Mouse (Mus musculus) midbrain, embryonic 11.5 days (tissue): ENCODE measurements around the gene Rpl36al. TPM values are rescaled to one million over a fixed set of nuclear protein-coding genes. Genes with fewer than 3 reads are reported as not detected.
A peak's percentile ranks its signal among the peaks of the same experiment; 100 is the strongest.

Source experiments
- ATAC-seq: fragments of 200-750 bp; cut with Nextera tagmentation; 2 replicates; pipeline ENCODE4 v1.8.0; 2017; ENCODE audit warnings: moderate TSS enrichment, moderate library complexity; ENCODE audit not compliant: low FRiP score
- DNase-seq: peaks from one replicate; pipeline ENCODE4 v3.0.0; 2015; ENCODE audit warnings: low spot score; ENCODE audit errors: missing footprints
- H3K27ac ChIP-seq: fragments of 300-500 bp; sonication (generic); 2 replicates; pipeline ENCODE4 v1.5.1; 2014; ENCODE audit warnings: low read depth, low read length
- H3K27me3 ChIP-seq: fragments of 300-500 bp; sonication (generic); 2 replicates; pipeline ENCODE4 v1.6.1; 2014; ENCODE audit warnings: mild to moderate bottlenecking, low read length, moderate library complexity, mixed read lengths; ENCODE audit not compliant: control insufficient read depth, insufficient read depth
- H3K36me3 ChIP-seq: fragments of 300-500 bp; sonication (generic); 2 replicates; pipeline ENCODE4 v1.6.1; 2014; ENCODE audit warnings: mild to moderate bottlenecking, low read length, moderate library complexity, mixed read lengths; ENCODE audit not compliant: control insufficient read depth, insufficient read depth
- H3K4me1 ChIP-seq: fragments of 300-500 bp; sonication (generic); 2 replicates; pipeline ENCODE4 v1.6.1; 2014; ENCODE audit warnings: low read length; ENCODE audit not compliant: control insufficient read depth, insufficient read depth
- H3K4me2 ChIP-seq: fragments of 300-500 bp; sonication (generic); 2 replicates; pipeline ENCODE4 v1.6.1; 2014; ENCODE audit warnings: mild to moderate bottlenecking, moderate library complexity
- H3K4me3 ChIP-seq: fragments of 300-500 bp; sonication (generic); 2 replicates; pipeline ENCODE4 v1.5.1; 2014; ENCODE audit warnings: low read depth, low read length
- H3K9ac ChIP-seq: fragments of 300-500 bp; sonication (generic); 2 replicates; pipeline ENCODE4 v1.6.1; 2014; ENCODE audit warnings: low read length
- H3K9me3 ChIP-seq: fragments of 300-500 bp; sonication (generic); 2 replicates; pipeline ENCODE4 v1.6.1; 2016; ENCODE audit warnings: low read length; ENCODE audit not compliant: control insufficient read depth
- WGBS: fragments of 180-500 bp; shearing (Covaris S2); extraction: QIAGEN DNeasy Blood & Tissue Kit; methylation state at CpG from one replicate; pipeline ENCODE4 v1.1.7; 2014; 5-methylcytosine and 5-hydroxymethylcytosine counted together
- polyA plus RNA-seq: library from polyadenylated mRNA; unstranded; fragments of >200 nt; fragmentation: Nextera tagmentation; extraction: Ambion mirVana; gene quantifications from 2 replicates; pipeline ENCODE4 v1.2.1, GENCODE M21; 2014

Rpl36al gene
- polyA plus RNA-seq, 1 experiment from 2014 or later: 470 TPM

- Histone ChIP-seq H3K4me2 (peak overlapping the region; percentile 98), H3K27me3 (no peaks in the 10 kb centered on the region), H3K9me3 (no peaks in the 10 kb centered on the region), H3K4me1 (peaks cover 16% of the 10 kb centered on the region), H3K27ac (peak overlapping the region; percentile 80), H3K9ac (peak overlapping the region; percentile 92), H3K4me3 (peak overlapping the region; percentile 89), H3K36me3 (peaks cover 6% of the 10 kb centered on the region; the same call in 1 of the 2 replicates)
- ATAC-seq (peak; percentile 75), DNase-seq (peak; percentile 95)
- WGBS: 3% methylated on average over 75 of the region's 86 CpGs
These were observed 736 bp upstream of the Rpl36al start for GRCm38 (mm10) chr12:69184342-69185295.

- DNase-seq (peak; percentile 77), ATAC-seq (no peak)
- Histone ChIP-seq H3K4me1 (peaks cover 13% of the 10 kb centered on the region), H3K4me2 (no peak overlapping the region), H3K9ac (no peak overlapping the region), H3K4me3 (no peak overlapping the region), H3K9me3 (no peaks in the 10 kb centered on the region), H3K36me3 (peaks cover 2% of the 10 kb centered on the region; the same call in 1 of the 2 replicates), H3K27me3 (no peaks in the 10 kb centered on the region), H3K27ac (no peak overlapping the region)
- 84% methylated on average over 4 of the region's 4 CpGs for WGBS
These were observed 2.1 kb downstream of the Rpl36al start for GRCm38 (mm10) chr12:69181800-69182199.

DNA sequence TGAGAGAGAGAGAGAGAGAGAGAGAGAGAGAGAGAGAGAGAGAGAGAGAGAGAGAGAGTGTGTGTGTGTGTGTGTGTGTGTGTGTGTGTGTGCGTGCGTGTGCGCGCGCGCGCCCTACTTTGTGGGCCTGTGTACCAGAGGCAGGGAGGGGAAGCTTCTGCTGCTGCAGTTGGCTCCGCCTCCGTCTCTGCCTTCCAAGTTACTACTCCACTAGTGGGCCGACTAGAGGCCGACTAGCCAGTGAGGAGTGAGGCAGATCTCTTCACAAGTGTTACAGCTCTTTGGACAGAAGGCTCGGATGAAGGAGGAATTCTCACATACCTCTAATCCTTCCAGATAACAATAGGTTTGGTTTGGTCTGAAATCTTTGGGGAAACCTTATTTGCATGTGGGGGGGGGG is 4.5 kb downstream of the Rpl36al start:
- DNase-seq (peak; percentile 19), ATAC-seq (no peak)
- Histone ChIP-seq H3K4me2 (no peak overlapping the region), H3K9me3 (no peaks in the 10 kb centered on the region), H3K4me1 (peaks cover 2% of the 10 kb centered on the region; the same call in 1 of the 2 replicates), H3K9ac (no peak overlapping the region), H3K36me3 (peaks cover 6% of the 10 kb centered on the region; the same call in 1 of the 2 replicates), H3K4me3 (no peak overlapping the region), H3K27ac (no peak overlapping the region), H3K27me3 (no peaks in the 10 kb centered on the region)
- WGBS: 69% methylated on average over 12 of the region's 12 CpGs

DNA sequence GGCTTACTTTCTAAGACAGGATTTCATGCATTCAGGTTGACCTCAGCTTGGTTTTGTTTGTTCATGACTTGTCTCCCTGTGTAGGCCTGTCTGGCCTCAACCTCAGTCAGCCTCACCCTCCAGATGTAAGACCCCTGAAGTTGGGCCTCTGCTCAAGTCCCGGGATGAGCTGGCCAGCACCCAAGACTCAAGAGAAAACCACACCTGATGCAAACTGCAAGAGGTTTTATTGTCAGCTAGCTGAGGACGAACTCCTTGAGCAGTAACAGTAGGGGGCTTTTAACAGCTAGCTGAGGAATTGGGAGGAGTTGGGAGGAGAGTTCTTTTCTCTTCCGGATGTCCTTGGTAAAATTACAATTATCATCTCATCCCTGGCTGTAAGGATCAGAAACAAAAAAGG is 6.4 kb downstream of the Rpl36al start:
- H3K4me1 ChIP-seq: no peaks in the 10 kb centered on the region
- H3K27me3 ChIP-seq: no peaks in the 10 kb centered on the region
- no peaks in the 10 kb centered on the region for H3K9me3 ChIP-seq
- no peak overlapping the region for H3K4me3 ChIP-seq
- H3K9ac ChIP-seq: no peak overlapping the region
- H3K27ac ChIP-seq: no peak overlapping the region
- peaks cover 6% of the 10 kb centered on the region; the same call in 1 of the 2 replicates for H3K36me3 ChIP-seq
- ATAC-seq (no peak), DNase-seq (no peak)
- 85% methylated on average over 3 of the region's 3 CpGs for WGBS
- H3K4me2 ChIP-seq: no peak overlapping the region

DNA sequence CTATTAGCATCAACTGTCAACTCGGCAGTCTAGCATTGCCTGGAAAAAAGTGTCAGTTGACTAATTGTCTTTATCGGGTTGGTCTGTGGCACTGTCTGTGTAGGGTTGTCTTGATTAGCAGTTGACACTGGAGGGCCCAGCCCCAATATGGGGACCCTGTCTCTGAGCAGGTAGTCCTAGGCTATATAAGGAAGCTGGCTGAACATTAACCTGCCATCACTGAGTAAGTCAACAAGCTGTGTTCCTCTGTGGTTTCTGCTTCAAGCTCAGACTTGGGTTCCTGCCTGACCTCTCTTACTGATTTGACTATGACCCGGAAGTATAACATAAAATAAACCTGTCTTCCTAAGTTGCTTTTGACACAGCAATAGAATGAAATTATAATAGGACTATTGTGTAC is 7.9 kb downstream of the Rpl36al start:
- no peak for ATAC-seq
- H3K9me3 ChIP-seq: no peaks in the 10 kb centered on the region
- peak; percentile 23 for DNase-seq
- peaks cover 4% of the 10 kb centered on the region; the same call in 1 of the 2 replicates for H3K36me3 ChIP-seq
- no peak overlapping the region for H3K4me3 ChIP-seq
- H3K9ac ChIP-seq: no peak overlapping the region
- H3K4me1 ChIP-seq: no peaks in the 10 kb centered on the region
- H3K27me3 ChIP-seq: no peaks in the 10 kb centered on the region
- H3K4me2 ChIP-seq: no peak overlapping the region
- WGBS: 94% methylated on average over 3 of the region's 3 CpGs
- H3K27ac ChIP-seq: no peak overlapping the region

- Histone ChIP-seq H3K9ac (no peak overlapping the region), H3K27ac (no peak overlapping the region), H3K36me3 (peaks cover 4% of the 10 kb centered on the region; the same call in 1 of the 2 replicates), H3K4me2 (no peak overlapping the region), H3K4me3 (no peak overlapping the region), H3K27me3 (no peaks in the 10 kb centered on the region), H3K9me3 (no peaks in the 10 kb centered on the region), H3K4me1 (peaks cover 4% of the 10 kb centered on the region; the same call in 1 of the 2 replicates)
- 89% methylated on average over 2 of the region's 2 CpGs for WGBS
- ATAC-seq (no peak), DNase-seq (no peak)
These were observed 12.6 kb downstream of the Rpl36al start for GRCm38 (mm10) chr12:69171307-69171706.

DNA sequence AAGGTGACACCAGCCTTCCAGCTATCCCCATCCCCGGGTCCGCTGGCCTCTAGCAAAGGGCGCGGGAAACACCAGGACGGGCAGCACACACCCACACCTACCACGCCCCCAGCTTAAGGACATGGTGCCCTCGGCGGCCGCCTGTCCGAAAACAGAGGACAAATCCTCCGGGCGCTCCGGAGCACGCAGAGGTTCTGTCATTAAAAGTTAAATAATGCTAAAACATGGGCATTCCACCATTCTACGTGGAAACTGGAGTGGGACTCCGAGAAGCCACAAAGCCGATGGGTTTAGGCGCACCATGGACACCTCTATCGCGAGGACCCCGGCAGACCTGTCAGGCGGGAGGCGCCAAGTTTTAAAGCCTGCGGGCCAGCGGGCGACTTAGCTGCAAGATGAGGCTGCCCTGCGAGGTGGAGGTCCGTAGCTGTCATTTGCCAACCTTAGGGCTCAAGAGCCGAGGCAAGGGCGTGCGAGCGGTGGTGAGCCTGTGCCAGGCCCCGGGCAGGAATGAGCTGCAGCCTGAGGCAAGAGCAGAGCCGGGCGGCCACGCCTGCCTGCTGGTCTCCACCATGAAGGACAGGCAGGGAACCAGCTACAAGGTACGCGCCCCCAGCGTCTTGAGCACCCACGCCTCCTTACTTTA is 15.3 kb downstream of the Rpl36al start, which contains the start of gene Lrr1:
Gene Lrr1 (plus strand): TSS at position 354 of the 646 bp plus-strand sequence.
- WGBS: under 1% methylated on average over 40 of the region's 40 CpGs
- H3K4me1 ChIP-seq: peaks cover 4% of the 10 kb centered on the region; the same call in 1 of the 2 replicates
- ATAC-seq (peak; percentile 98), DNase-seq (peak; percentile 98)
- H3K9me3 ChIP-seq: no peaks in the 10 kb centered on the region
- peak within 1 kb of the TSS; percentile 82 for H3K9ac ChIP-seq
- peak within 1 kb of the TSS; percentile 89 for H3K4me2 ChIP-seq
- H3K27ac ChIP-seq: peak within 1 kb of the TSS; percentile 54
- peak within 1 kb of the TSS; percentile 63 for H3K4me3 ChIP-seq
- H3K36me3 ChIP-seq: no peaks in the 10 kb centered on the region
- no peaks in the 10 kb centered on the region for H3K27me3 ChIP-seq

DNA sequence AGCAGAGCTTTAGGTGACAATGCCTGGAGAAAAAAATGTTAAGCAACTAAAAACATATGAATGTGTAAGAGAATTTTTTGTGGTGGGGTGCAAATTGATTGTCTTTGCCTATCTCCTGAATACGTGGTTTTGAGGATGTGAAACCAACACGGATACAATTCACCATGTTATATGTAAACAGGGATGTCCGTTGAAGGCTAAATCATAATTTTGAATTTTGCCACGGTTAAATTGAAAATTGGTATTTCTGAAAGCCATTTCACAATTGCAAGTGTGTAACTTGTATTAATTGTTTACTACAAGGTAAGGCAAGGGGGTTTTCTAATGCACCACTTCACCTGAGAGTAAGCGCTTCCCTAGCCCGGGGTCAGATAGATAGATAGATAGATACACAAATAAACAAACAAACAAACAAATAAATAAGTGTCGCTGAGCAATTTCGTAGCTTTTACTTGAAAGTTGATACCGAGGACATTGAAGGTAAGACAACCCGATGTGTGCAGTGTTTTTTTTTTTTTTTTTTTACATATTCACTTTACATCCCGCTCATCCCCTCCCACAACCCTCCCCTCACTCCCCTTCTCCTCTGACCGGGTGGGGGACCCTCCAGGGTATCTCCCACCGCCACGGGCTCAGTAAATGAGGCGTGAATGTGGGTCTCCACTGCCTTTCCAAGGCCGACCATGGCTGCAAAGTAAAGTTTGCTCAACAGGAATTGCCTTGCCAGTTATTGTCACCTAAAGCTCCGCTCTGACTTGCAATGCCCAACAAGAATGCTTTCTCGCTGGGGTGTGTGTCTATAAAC is 16.0 kb downstream of the Rpl36al start:
- Histone ChIP-seq H3K4me2 (peak overlapping the region; percentile 89), H3K4me3 (peak overlapping the region; percentile 63), H3K36me3 (no peaks in the 10 kb centered on the region), H3K9me3 (no peaks in the 10 kb centered on the region), H3K4me1 (peaks cover 4% of the 10 kb centered on the region; the same call in 1 of the 2 replicates), H3K27me3 (no peaks in the 10 kb centered on the region), H3K9ac (peak overlapping the region; percentile 82), H3K27ac (no peak overlapping the region)
- DNase-seq (peak; percentile 83), ATAC-seq (peak; percentile 69)
- 10% methylated on average over 18 of the region's 18 CpGs for WGBS
